Mouse (Mus musculus): ENCODE measurements at regions not wholly inside any gene's neighbourhood (a gene's known extent, or its start where the extent isn't known, plus 50 kb on each side); places are given as distances from the start of the nearest gene placed in this dataset.
"Not testable (repeated sequence)": the region's sequence is repeated elsewhere in the genome, so short reads cannot be mapped to it uniquely, and the experiment has no call there.

DNA sequence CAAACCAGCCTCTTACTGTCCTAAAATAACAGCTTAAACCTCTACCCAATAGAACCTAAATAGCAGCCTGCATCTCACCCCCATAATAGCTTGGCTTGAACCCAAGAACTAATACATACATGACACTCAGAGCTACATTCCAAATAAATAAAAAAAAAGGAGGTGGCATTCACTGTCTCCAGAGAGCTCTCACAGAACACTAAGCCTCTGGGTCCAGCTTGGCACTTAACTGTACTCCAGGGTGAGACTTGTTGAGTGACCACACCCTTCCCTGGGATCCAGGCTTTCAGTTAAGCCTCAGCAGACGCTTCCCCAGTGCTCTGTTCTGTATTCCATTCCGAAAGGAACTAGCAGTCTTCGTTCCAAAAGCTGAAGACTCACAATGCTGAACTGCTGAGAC lies 186.3 kb upstream of the Tsc22d2 start:
- no peak for DNase-seq

GRCm38 (mm10) chr3:58231746-58232145 lies 182.8 kb upstream of the Tsc22d2 start:
- no peak for DNase-seq

GRCm38 (mm10) chr3:58233296-58233695 lies 181.2 kb upstream of the Tsc22d2 start:
- no peak for DNase-seq

DNA sequence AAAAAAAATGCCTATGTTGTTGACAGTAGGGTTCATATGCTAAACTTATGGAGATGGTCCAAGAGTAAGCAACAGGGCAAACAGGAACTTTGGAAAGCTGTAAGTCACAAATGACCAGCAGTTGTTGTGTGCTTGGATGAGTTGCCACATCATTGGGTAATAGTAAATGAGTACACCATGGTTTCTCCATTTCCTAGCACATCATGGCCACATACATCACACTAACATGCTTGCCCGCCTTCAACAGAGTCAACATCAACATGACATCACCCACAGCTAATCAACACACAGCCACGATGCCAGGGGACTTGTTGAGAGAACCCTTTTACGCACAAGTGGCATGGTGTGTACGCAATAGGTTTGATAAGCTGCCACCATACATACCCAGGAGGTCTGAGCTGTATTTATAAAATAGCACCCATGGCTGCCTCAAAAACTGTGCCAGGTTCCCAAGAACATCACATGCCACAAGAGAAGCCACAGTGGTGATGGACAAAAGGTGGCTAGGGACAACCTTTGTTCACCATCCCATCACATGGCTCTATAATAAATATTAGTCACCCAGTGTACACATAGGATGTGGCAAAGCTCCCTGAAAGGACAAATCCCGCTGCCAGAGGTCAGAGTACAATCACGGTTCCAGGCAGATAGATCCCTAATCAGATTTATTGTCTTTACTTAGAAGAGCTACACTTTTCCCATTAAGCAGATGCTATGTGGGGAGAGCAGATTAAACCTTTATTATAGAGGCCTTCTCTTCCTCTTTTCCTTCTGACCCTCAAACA lies 179.5 kb upstream of the Tsc22d2 start:
- no peak for DNase-seq

- no peak for DNase-seq
Measured at GRCm38 (mm10) chr3:58238111-58238510, 176.4 kb upstream of the Tsc22d2 start.

- no peak for DNase-seq
Measured at GRCm38 (mm10) chr3:58240775-58241174, 173.7 kb upstream of the Tsc22d2 start.

GRCm38 (mm10) chr3:58245361-58245760 lies 169.2 kb upstream of the Tsc22d2 start:
- no peak for DNase-seq

GRCm38 (mm10) chr3:58247989-58248388 lies 166.5 kb upstream of the Tsc22d2 start:
- DNase-seq, result no peak

DNA sequence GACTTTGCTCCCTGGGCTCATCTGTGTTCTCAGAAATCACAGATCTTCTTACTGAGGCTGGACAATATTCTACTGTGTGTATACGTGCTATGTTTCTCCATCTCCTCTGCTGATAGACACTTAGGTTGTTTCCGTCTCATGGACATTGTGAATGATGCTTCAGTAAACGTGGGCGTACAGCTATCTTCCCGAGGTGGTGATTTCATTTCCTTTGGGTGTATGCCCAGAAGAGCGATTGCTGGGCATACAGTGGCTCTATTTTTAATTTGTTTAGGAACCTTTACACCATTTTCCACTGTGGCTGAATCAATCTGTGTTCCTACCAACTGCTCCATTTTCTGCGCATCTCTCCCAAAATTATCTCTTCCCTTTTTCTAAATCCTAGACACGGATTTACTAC lies 160.6 kb upstream of the Tsc22d2 start:
- no peak for DNase-seq

DNA sequence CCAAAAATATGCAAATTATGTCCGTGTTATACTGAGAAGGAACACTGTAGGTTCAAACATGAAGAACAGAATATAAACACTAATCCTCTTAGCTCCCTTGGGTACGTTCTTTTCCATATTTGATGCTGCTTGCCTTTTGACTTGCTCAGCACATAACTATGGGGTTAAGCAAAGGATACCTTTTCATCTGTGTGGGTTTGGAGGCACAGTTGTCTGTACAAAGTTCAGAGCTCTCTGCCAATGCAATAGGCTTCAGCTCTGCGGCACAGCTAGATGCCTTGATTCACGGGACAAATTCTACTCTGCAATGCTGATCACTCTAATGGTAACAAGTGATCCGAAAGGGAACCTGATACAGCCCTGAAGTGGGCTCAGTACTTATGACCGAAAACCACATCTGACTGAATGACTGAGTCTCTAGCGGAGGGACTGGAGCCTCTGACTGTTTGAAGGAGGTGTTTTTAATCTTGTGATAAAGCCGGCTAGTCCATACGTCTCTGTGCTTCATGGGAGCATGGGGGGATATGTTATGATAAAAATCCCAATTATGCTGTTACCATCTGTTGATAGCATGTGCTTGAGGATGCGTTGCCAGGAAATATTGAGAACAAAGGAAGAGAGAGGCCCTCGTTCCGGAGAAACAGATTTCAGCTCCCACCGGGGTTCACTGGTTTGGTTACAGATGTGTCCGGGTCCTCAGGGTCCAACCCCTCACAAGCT lies 146.7 kb upstream of the Tsc22d2 start:
- no peak for DNase-seq

- DNase-seq, result not testable (repeated sequence)
Measured at GRCm38 (mm10) chr3:58271441-58271840, 143.1 kb upstream of the Tsc22d2 start.

GRCm38 (mm10) chr3:58281291-58281690 lies 133.2 kb upstream of the Tsc22d2 start:
- no peak for DNase-seq

GRCm38 (mm10) chr3:58284371-58284770 lies 130.1 kb upstream of the Tsc22d2 start:
- not testable (repeated sequence) for DNase-seq

- DNase-seq, result no peak
Measured at GRCm38 (mm10) chr3:58295810-58296209, 118.7 kb upstream of the Tsc22d2 start.

GRCm38 (mm10) chr3:58300213-58300612 lies 114.3 kb upstream of the Tsc22d2 start:
- DNase-seq, result no peak

- no peak for DNase-seq
Measured at GRCm38 (mm10) chr3:58300801-58301485, 113.6 kb upstream of the Tsc22d2 start.

DNA sequence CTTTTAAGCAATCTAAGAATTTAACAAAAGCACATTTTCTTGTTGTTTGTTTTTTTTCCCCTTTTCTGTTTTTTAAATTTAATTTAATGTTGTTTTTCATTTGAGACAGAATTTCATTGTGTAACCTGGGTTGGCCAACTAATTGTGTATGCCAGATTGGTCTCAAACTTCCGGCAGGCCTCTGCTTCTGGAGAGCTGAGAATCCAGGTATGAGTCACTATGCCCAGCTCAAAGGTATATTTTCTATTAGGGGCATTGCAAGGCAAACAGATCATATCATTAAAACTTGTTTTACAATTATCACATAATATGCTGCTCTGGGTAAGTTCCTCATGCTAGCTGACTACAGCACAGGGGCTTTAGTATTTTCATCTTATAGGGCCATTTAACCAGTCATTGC lies 112.2 kb upstream of the Tsc22d2 start:
- no peak for DNase-seq

- DNase-seq, result no peak
Measured at GRCm38 (mm10) chr3:58303746-58304145, 110.8 kb upstream of the Tsc22d2 start.

DNA sequence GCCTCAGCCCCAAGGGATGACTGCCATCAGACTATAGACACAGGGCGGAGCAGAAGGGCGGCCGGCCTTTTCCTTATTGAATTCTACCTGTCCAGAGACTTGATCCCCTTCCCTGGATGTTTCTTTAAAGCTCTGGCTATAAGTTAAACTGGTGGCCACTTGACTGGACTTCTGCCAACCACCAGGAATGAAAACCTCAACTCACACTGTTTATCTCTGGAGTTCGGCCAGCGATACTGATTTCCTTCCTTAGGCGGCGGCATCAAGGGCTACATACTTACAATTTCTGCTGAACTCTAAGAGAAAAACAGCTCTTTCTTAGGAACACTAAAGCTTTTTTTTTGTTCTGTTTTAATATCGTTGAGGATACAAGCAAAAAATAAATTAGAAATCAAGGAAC lies 104.9 kb upstream of the Tsc22d2 start:
- DNase-seq, result no peak

DNA sequence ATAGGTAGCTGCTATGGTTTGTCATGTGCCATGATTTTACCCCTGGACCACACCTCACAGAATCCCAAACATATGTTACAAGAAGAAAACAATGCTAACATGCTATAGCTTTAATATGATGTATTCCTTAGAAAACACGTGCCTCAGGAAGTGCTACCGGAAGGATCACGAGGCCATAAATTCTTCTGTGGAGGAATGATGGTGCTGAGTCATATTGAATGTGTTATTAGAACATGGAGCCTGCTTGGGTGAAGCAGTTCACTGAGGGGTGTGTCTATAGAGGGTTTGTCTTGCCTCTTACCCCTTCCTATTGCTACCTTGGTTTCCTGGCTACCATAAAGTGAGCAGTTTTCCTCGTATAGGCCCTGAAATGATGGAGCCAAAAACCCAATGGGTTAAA lies 104.1 kb upstream of the Tsc22d2 start:
- DNase-seq, result no peak

DNA sequence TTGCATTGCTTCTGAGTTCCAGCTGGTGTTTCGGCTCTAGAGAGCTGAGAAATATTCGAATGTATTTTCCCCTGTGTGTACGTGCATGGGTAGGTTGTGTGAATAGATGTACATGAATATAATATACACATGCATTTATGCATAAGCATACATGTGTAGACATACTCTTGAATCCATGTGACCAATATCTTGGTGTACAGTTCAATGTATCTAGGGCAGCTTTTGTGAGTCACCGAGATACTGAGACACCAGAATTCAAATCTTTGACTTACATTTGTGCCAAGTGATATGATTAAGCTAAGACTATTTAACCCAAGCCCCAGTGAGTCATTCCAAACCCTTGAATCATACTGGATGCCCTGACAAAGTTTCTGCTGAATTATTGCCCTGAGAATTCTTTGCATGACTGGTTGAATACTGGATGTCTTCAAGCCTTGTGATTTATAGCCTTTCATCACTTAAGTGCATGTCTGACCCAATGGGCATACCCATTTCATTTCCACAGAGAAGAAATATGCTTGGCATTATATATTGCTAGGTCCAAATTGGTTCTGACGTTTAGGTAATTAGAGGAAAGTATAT lies 103.3 kb upstream of the Tsc22d2 start:
- no peak for DNase-seq

- no peak for DNase-seq
Measured at GRCm38 (mm10) chr3:58312623-58313022, 101.9 kb upstream of the Tsc22d2 start.

DNA sequence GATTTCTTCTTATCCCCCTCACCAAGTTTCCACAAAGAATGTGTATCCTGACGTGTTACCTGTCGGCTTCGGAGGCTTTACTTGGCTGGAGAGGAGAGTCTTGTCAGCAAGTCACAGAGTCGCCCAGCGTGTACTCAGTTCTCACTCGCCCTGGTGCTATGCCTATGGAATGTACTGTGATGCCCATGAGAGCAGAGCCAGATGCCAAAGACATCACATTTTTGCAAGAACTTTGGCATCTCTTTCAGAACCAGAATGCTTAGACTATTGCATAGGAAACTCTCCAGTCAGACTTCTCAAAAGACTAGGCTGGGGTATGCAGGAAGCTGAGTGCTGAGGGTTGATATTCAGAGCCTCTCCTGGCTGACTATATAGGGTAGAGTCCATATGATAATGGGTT lies 99.3 kb upstream of the Tsc22d2 start:
- DNase-seq, result no peak
